Mouse (Mus musculus): ENCODE data around the gene Plekhg3. TPM values are rescaled to one million over a fixed set of nuclear protein-coding genes. Genes with fewer than 3 reads are reported as not detected.

Gene Plekhg3
- total and polyA plus RNA-seq, 2 experiments from 2014 or later: 1.1 to 4.1 TPM

DNA sequence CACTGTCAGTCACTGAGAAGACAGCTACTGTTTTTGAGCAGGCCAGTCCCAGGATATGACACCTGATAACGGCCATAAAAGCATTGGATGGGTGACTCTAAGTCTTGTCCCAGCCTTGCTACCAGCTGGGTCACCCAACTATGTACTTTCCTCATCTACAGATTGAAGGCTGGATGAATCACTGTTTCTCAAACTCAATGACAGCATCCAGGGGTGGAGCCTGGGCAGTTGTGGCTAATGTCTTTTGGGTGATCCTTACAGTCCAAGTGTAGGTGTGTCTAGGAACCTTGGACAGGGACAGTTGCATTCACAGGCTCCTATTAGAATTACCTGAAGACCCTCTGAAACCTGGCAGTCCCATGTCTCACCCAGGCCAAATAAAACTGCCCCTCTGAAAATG is 49.1 kb downstream of the Plekhg3 start:
- H3K36me3 ChIP-seq (ENCODE audit: insufficient read depth): no peaks in the 10 kb centered on the region
- 83% methylated on average over 1 of the region's 1 CpGs for WGBS
- no peak overlapping the region for H3K9ac ChIP-seq
- H3K4me1 ChIP-seq (ENCODE audit: insufficient read depth): no peaks in the 10 kb centered on the region
- no peak for ATAC-seq
- H3K27ac ChIP-seq (ENCODE audit: low read depth, low read length): no peak overlapping the region
- no peak for TF ChIP-seq CTCF (IDR thresholded peaks at IDR 0.05; ENCODE audit: low read depth)
- no peak overlapping the region for H3K4me3 ChIP-seq (ENCODE audit: low read depth, low read length)
- H3K27me3 ChIP-seq (ENCODE audit: insufficient read depth, low read length): no peaks in the 10 kb centered on the region
- no peak for DNase-seq
- no peaks in the 10 kb centered on the region for H3K9me3 ChIP-seq (ENCODE audit: low read length)
- H3K4me2 ChIP-seq (ENCODE audit: low read depth): no peak overlapping the region

DNA sequence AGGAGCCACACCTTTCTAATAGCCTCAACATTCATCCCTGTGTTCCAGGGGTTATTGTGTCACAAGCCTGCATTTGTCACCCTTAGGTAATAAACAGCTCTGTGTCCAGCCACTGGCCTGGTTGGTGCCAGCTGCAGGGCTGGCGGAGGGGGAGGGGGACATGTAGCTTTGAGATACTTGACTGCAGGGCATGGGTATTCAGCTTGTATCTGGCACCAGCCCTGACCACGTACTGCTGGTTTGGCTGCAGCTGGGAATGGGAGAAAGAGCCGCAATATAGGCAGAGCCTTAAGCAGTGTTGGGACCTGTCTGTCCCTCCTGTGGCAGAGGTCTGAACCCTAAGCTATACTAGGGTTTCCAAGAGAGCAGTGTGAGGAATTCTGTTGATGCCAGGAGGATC is 51.4 kb downstream of the Plekhg3 start:
- Histone ChIP-seq H3K36me3 (ENCODE audit: insufficient read depth) (no peaks in the 10 kb centered on the region), H3K4me1 (ENCODE audit: insufficient read depth) (no peaks in the 10 kb centered on the region), H3K9me3 (ENCODE audit: low read length) (no peaks in the 10 kb centered on the region), H3K9ac (no peak overlapping the region), H3K4me3 (ENCODE audit: low read depth, low read length) (no peak overlapping the region), H3K4me2 (ENCODE audit: low read depth) (no peak overlapping the region), H3K27ac (ENCODE audit: low read depth, low read length) (no peak overlapping the region), H3K27me3 (ENCODE audit: insufficient read depth, low read length) (no peaks in the 10 kb centered on the region)
- WGBS: 73% methylated on average over 3 of the region's 3 CpGs
- TF ChIP-seq CTCF (IDR thresholded peaks at IDR 0.05; ENCODE audit: low read depth): no peak
- ATAC-seq (no peak), DNase-seq (no peak)

DNA sequence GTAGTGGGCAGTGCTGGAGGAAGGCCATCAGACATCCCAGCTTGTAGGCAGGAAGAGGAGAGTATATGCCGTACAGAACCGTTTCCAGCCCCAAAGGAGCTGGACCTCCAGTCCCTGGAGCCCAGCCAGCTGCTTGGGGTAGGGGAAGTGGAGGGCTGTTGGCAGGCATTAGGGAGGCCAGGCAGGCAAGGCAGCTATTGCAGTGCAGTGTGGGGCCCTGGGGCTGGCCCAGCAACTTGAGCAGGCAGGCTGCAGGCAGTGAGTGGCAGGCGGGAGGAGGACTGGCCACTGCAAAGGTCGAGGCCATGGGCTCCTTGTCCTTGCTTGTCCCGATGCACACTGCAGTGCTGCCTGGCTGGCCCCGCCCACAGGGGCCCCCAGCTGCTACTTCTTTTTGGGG is 52.1 kb downstream of the Plekhg3 start:
- H3K27me3 ChIP-seq (ENCODE audit: insufficient read depth, low read length): no peaks in the 10 kb centered on the region
- 23% methylated on average over 6 of the region's 6 CpGs for WGBS

DNA sequence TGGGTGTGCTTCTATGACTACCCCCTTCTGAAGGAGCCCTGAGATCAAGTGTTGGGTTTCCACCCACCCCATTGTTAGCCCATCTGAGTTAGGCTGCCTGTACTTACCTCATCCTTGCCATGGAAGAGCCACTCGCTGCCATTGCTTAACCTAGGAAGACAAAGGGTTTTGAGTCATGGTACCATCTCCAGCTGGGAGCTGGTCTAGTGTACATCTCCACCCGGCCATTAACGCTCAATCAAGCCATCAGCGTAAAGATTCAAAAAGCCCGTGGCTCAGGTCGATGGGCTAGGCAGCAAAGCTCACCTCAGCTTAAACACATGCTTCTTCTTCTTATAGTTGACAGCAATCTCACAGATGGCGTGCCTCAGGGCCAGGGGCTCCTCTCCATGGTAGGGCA is 52.8 kb downstream of the Plekhg3 start:
- Histone ChIP-seq H3K4me1 (ENCODE audit: insufficient read depth) (no peaks in the 10 kb centered on the region), H3K27me3 (ENCODE audit: insufficient read depth, low read length) (no peaks in the 10 kb centered on the region), H3K36me3 (ENCODE audit: insufficient read depth) (no peaks in the 10 kb centered on the region), H3K9me3 (ENCODE audit: low read length) (no peaks in the 10 kb centered on the region), H3K4me2 (ENCODE audit: low read depth) (no peak overlapping the region), H3K27ac (ENCODE audit: low read depth, low read length) (no peak overlapping the region), H3K4me3 (ENCODE audit: low read depth, low read length) (no peak overlapping the region), H3K9ac (no peak overlapping the region)
- no peak for TF ChIP-seq CTCF (IDR thresholded peaks at IDR 0.05; ENCODE audit: low read depth)
- WGBS: 89% methylated on average over 7 of the region's 7 CpGs
- ATAC-seq: no peak
- DNase-seq: no peak

More for the DNA sequence above, 52.1 kb downstream of the Plekhg3 start:
- DNase-seq (peak; percentile 44), ATAC-seq (peak; percentile 89)
- no peaks in the 10 kb centered on the region for H3K36me3 ChIP-seq (ENCODE audit: insufficient read depth)
- H3K4me3 ChIP-seq (ENCODE audit: low read depth, low read length): no peak overlapping the region
- TF ChIP-seq CTCF (IDR thresholded peaks at IDR 0.05; ENCODE audit: low read depth): no peak
- no peak overlapping the region for H3K27ac ChIP-seq (ENCODE audit: low read depth, low read length)
- H3K9me3 ChIP-seq (ENCODE audit: low read length): no peaks in the 10 kb centered on the region
- no peak overlapping the region for H3K9ac ChIP-seq
- no peaks in the 10 kb centered on the region for H3K4me1 ChIP-seq (ENCODE audit: insufficient read depth)
- H3K4me2 ChIP-seq (ENCODE audit: low read depth): no peak overlapping the region

DNA sequence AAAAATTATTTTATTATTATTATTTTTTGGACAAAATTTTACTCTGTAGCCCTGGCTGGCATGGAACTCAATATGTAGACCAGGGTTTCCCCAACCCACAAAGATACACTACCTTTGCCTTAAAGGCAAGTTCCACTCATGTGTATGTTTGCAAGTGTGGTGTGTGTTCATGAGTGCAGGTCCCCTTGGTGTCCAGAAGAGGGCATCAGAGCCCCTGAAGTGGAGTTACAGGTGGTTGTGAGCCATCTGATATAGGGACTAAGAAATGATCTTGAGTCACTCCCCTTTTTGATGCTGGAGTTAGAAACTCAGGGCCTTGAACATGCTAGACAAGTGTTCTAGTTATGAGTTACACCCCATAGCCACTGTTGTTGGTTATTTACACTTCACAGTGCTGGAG is 54.3 kb downstream of the Plekhg3 start:
- H3K9me3 ChIP-seq (ENCODE audit: low read length): no peaks in the 10 kb centered on the region
- no peak overlapping the region for H3K27ac ChIP-seq (ENCODE audit: low read depth, low read length)
- ATAC-seq (no peak), DNase-seq (no peak)
- H3K4me2 ChIP-seq (ENCODE audit: low read depth): no peak overlapping the region
- no peaks in the 10 kb centered on the region for H3K36me3 ChIP-seq (ENCODE audit: insufficient read depth)
- no peaks in the 10 kb centered on the region for H3K27me3 ChIP-seq (ENCODE audit: insufficient read depth, low read length)
- H3K4me1 ChIP-seq (ENCODE audit: insufficient read depth): no peaks in the 10 kb centered on the region
- TF ChIP-seq CTCF (IDR thresholded peaks at IDR 0.05; ENCODE audit: low read depth): no peak
- no peak overlapping the region for H3K4me3 ChIP-seq (ENCODE audit: low read depth, low read length)
- H3K9ac ChIP-seq: no peak overlapping the region

DNA sequence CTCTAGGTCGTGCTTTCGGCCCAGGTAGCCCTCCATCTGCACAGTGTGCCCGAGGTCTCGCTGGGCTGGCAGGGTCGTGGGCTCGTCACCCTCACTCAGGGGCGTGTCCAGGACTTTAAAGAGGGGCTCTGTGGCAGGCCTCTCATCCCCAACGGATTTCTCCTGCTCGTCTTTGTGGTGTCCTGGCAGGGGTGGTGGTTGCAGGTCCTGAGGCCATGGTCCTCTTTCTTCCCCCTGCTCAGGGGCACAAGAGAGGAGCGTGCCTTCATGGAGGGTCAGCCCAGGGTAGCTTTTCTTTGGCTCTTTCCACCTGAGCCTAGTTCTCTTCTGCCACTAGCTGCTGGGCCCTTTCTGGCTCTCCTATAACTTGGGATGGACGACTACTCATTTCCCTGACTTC is 56.7 kb downstream of the Plekhg3 start:
- ATAC-seq (no peak), DNase-seq (no peak)
- Histone ChIP-seq H3K4me2 (ENCODE audit: low read depth) (no peak overlapping the region), H3K36me3 (ENCODE audit: insufficient read depth) (no peaks in the 10 kb centered on the region), H3K9me3 (ENCODE audit: low read length) (no peaks in the 10 kb centered on the region), H3K27me3 (ENCODE audit: insufficient read depth, low read length) (no peaks in the 10 kb centered on the region), H3K4me3 (ENCODE audit: low read depth, low read length) (no peak overlapping the region), H3K4me1 (ENCODE audit: insufficient read depth) (no peaks in the 10 kb centered on the region), H3K27ac (ENCODE audit: low read depth, low read length) (no peak overlapping the region), H3K9ac (no peak overlapping the region)
- 68% methylated on average over 11 of the region's 11 CpGs for WGBS
- no peak for TF ChIP-seq CTCF (IDR thresholded peaks at IDR 0.05; ENCODE audit: low read depth)

DNA sequence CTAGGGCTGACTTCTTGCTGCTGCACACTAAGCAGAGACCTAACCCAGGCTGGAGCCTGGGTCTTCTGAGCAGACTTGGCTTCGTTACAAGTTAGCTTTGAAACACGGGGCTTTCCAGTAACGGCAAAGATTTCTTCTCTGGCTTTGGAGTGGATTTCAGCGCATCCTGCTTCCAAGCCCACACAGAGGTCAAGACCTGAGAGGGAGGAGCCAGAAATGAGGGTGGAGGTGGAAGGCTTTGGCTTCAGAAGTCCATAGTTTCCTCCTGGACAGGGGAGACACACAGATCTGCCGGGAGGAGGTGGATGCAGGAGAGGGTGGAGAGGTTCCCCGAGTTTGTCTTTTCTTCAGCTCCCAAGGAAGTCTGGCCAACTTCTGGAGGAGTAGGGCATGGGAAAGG is 58.8 kb downstream of the Plekhg3 start:
- Histone ChIP-seq H3K4me2 (ENCODE audit: low read depth) (no peak overlapping the region), H3K4me3 (ENCODE audit: low read depth, low read length) (no peak overlapping the region), H3K9me3 (ENCODE audit: low read length) (no peaks in the 10 kb centered on the region), H3K27ac (ENCODE audit: low read depth, low read length) (no peak overlapping the region), H3K27me3 (ENCODE audit: insufficient read depth, low read length) (no peaks in the 10 kb centered on the region), H3K36me3 (ENCODE audit: insufficient read depth) (no peaks in the 10 kb centered on the region), H3K4me1 (ENCODE audit: insufficient read depth) (peaks cover 3% of the 10 kb centered on the region; the same call in 1 of the 2 replicates), H3K9ac (no peak overlapping the region)
- TF ChIP-seq CTCF (IDR thresholded peaks at IDR 0.05; ENCODE audit: low read depth): no peak
- ATAC-seq (no peak), DNase-seq (no peak)
- 70% methylated on average over 6 of the region's 6 CpGs for WGBS

DNA sequence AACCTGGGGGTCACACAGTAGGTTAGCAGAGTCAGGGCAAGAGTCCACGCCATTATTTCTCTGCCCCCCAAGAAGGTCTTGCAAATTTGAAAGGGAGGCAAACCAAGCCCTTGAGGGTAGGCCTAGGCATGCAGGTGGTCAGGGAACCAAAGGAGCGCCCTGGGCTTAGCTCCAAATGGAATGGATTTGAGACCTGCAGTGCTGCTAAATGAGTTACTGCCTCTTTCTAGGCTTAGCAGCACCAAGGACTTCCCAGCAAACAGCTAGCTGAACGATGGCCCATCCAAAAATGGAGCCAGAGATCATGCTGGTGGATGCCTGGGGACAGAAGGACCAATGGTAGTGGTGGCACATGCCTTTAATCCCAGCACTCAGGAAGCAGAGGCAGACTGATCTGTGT is 60.3 kb downstream of the Plekhg3 start:
- no peak overlapping the region for H3K9ac ChIP-seq
- ATAC-seq: no peak
- WGBS: 67% methylated on average over 3 of the region's 3 CpGs

More for the DNA sequence above, 60.3 kb downstream of the Plekhg3 start:
- Histone ChIP-seq H3K27me3 (ENCODE audit: insufficient read depth, low read length) (no peaks in the 10 kb centered on the region), H3K9me3 (ENCODE audit: low read length) (no peaks in the 10 kb centered on the region), H3K27ac (ENCODE audit: low read depth, low read length) (no peak overlapping the region), H3K36me3 (ENCODE audit: insufficient read depth) (no peaks in the 10 kb centered on the region), H3K4me2 (ENCODE audit: low read depth) (no peak overlapping the region), H3K4me1 (ENCODE audit: insufficient read depth) (peaks cover 3% of the 10 kb centered on the region; the same call in 1 of the 2 replicates), H3K4me3 (ENCODE audit: low read depth, low read length) (no peak overlapping the region)
- no peak for DNase-seq
- TF ChIP-seq CTCF (IDR thresholded peaks at IDR 0.05; ENCODE audit: low read depth): no peak
